Comparison of ENCODE assay signal across 21 mouse cellular contexts in genomic region chr9:40983758-40984157, GRCm38 (mm10). TPM values are rescaled to one million over a fixed set of nuclear protein-coding genes. Genes with fewer than 3 reads are reported as not detected.
DNase-seq lines count a peak whose midpoint lies in the region; TF ChIP-seq lines count a peak whose summit lies in the region.
"Had no signal": no experiment of that assay in that cellular context is flagged by ENCODE, and none has a peak within 500 bp of the region (broad histone marks: within the 10 kb centered on the region; RNA-seq: fewer than 3 reads in every experiment).

No protein-coding gene starts in this region.

- DNase-seq in cerebellum, adult 11-12 months: peak; percentile 42
- no peak for DNase-seq in cerebellum, adult 9-10 months
- peak; percentile 39 to 51 for DNase-seq in cerebellum, adult 2 months
- DNase-seq in cerebellum, postnatal 4 days (ENCODE audit: low spot score in 2 of 2): no peak
- peak; percentile 51 for DNase-seq in cerebellum, adult 9-11 months
- no peak for DNase-seq in cerebellum, adult 11 months
- DNase-seq in cerebellum, postnatal 25 days: peak; percentile 34 to 52
- no peak for DNase-seq in cerebellum, postnatal 10 days
- DNase-seq: adrenal gland, adult 2 months; adrenal gland, adult 8-10 months; adrenal gland, postnatal 10 days; adrenal gland, postnatal 14 days; adrenal gland, postnatal 25 days; adrenal gland, postnatal 36 days; B cell, adult 2 months had no signal

- H3K27ac ChIP-seq in cerebellum, adult 2 months (ENCODE audit: insufficient read depth, low read length): peak overlapping the region; percentile 84; the same call in 1 of the 2 replicates

- H3K27me3 ChIP-seq in cerebellum, adult 2 months (ENCODE audit: control insufficient read depth, insufficient read depth, low read length): no peaks in the 10 kb centered on the region
- H3K27me3 ChIP-seq: CH12.LX had no signal

- peaks cover 7% of the 10 kb centered on the region; the same call in 1 of the 2 replicates for H3K4me1 ChIP-seq in cerebellum, adult 2 months (ENCODE audit: control insufficient read depth, insufficient read depth, low read length)

- TF ChIP-seq POLR2A in cerebellum, adult 2 months (IDR thresholded peaks at IDR 0.05; ENCODE audit: borderline replicate concordance, insufficient read depth, low read length): no peak

- H3K4me3 ChIP-seq in cerebellum, adult 2 months (replicated peaks; ENCODE audit: insufficient read depth, low read depth, low read length): peak overlapping the region; percentile 96

- WGBS in cerebellum, adult 2 months: 22% methylated on average over 3 of the region's 3 CpGs

- TF ChIP-seq CTCF in cerebellum, adult 2 months (IDR thresholded peaks at IDR 0.05; ENCODE audit: borderline replicate concordance, insufficient read depth, low read depth, low read length): no peak

RNA-seq across cellular contexts. Expression of gene Jhy, which starts 19.8 kb away (rescaled TPM):
- 0.51 and 0.87 TPM in 2 replicates for polyA plus RNA-seq in cerebellum, adult 2 months (2012; rRNA removed)
- polyA plus RNA-seq: activated CD4-positive, CD25-positive, alpha-beta regulatory T cell, adult 4 months; adrenal gland, adult 2 months; C2C12; CD4-positive, CD25-positive, alpha-beta regulatory T cell, adult 4 months; G1E; Patski had no signal

RNA-seq across cellular contexts. Expression of gene Crtam, which starts 20.7 kb away (rescaled TPM):
- 26.4 and 29.5 TPM in 2 replicates for polyA plus RNA-seq in cerebellum, adult 2 months (2012; rRNA removed)
- polyA plus RNA-seq: adrenal gland, adult 2 months; G1E; Patski had no signal

Comparison
In these comparisons a context has a peak if more than half of its experiments do, and no peak if none do; other contexts are left out.
1. DNase-seq: peak in cerebellum, adult 11-12 months (single experiment), cerebellum, adult 2 months (2 of 2), cerebellum, adult 9-11 months (single experiment) and cerebellum, postnatal 25 days (2 of 2); none in cerebellum, adult 9-10 months (single experiment), cerebellum, postnatal 4 days (0 of 2), cerebellum, adult 11 months (single experiment) and cerebellum, postnatal 10 days (0 of 2).